Mouse (Mus musculus) ES-Bruce4 (cell line): ENCODE measurements around the gene Spred1.

Experiments used
- CTCF ChIP-seq: IDR thresholded peaks from one replicate; pipeline ENCODE4 v1.8.1; 2011; ENCODE audit warnings: low read depth, low read length
- EP300 ChIP-seq: IDR thresholded peaks from 2 replicates; pipeline ENCODE4 v1.6.1; 2011; ENCODE audit warnings: low read depth, low read length; ENCODE audit not compliant: insufficient read depth
- POLR2A ChIP-seq: IDR thresholded peaks from one replicate; pipeline ENCODE4 v1.8.1; 2011; ENCODE audit warnings: low read length; ENCODE audit not compliant: insufficient read depth

DNA sequence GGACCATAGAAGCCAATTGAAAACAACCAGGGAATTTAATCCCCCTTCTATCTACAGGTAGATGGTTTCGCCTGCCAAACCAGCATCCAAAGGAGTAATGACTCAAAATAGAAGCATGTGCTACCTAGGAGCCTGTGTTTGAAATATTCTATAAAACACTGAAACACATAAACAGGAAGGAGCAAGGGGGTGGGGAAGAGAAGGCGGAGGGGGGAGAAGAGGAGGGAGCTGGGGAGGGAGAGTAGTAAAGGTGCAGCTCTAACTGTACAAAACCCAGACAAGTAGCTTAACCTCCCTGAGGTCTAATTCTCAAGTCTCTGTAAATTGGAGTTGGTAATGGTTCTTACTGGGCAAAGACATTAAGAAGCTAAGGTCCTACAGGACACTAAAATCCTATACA, 7.9 kb upstream of the Spred1 start:
- TF ChIP-seq CTCF (no peak), POLR2A (no peak), EP300 (no peak)
